Comparison of ENCODE assay signal across 8 mouse cellular contexts in the genomic region with DNA sequence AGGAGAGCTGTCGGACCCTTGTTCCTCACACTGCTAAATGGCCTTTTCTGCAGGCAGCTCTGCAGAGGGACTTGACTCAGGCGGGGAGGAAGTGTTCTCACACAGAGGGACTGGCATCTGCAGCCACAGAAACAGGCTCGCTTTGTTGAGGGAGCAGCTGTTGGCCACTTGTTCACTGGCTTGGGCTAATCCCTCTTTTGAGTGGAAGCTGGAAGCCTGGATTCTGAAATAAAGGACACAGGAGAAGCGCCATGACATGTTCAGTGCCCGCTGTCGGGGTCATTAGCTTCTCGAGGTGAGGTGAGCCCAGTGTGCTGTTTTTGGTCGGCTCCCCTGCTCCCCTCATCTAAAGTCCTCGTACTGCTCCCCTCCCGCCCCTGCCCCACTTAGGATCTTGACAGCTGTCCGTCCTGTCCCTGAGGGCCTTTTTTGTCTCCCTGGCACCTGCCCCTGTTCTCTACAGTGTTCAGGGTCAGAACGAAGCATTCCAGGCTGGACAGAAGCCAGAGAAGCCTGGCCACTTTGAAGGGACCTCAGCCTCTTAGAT. TPM values are rescaled to one million over a fixed set of nuclear protein-coding genes. Genes with fewer than 3 reads are reported as not detected.
DNase-seq lines count a peak whose midpoint lies in the region; ATAC-seq and TF ChIP-seq lines count a peak whose summit lies in the region.

No protein-coding gene starts in this region.

- dilution Hi-C loops in CH12.LX (cut with MboI; ENCODE audit: extremely low pct_ligation_motif_present, extremely low pct_unique_long_range_greater_than_20kb, low sequenced_read_pairs): no loop called here

- TF ChIP-seq POLR2A in CH12.LX (IDR thresholded peaks at IDR 0.05; ENCODE audit: low read depth, low read length): no peak

- no peak for TF ChIP-seq CTCF in CH12.LX (conservative IDR thresholded peaks at IDR 0.05 in 1 of 2, IDR thresholded peaks at IDR 0.05 in 1 of 2; ENCODE audit: low read depth in 2 of 2, low read length in 2 of 2)

- 4% methylated on average over 12 of the region's 12 CpGs for WGBS in forebrain, embryonic 16.5 days

- H3K79me2 ChIP-seq in CH12.LX (replicated peaks; ENCODE audit: control insufficient read depth, extremely low read depth, insufficient read depth, poor library complexity, severe bottlenecking): no peaks in the 10 kb centered on the region

- H3K4me2 ChIP-seq in CH12.LX (ENCODE audit: insufficient read depth, low read depth, poor library complexity, severe bottlenecking): peak overlapping the region; percentile 24; the same call in 1 of the 2 replicates
- H3K4me2 ChIP-seq in forebrain, embryonic 16.5 days (ENCODE audit: low read length): peak overlapping the region; percentile 28

- no peak overlapping the region for H3K27ac ChIP-seq in CH12.LX (ENCODE audit: insufficient read depth, low read depth)
- H3K27ac ChIP-seq in forebrain, embryonic 16.5 days (ENCODE audit: low read length): peak overlapping the region; percentile 57

- peaks cover 4% of the 10 kb centered on the region for H3K27me3 ChIP-seq in CH12.LX (replicated peaks)
- no peaks in the 10 kb centered on the region for H3K27me3 ChIP-seq in forebrain, embryonic 16.5 days (replicated peaks; ENCODE audit: control insufficient read depth, insufficient read depth, low read length)

- peaks cover 5% of the 10 kb centered on the region for H3K9me3 ChIP-seq in CH12.LX (replicated peaks; ENCODE audit: low read length)
- H3K9me3 ChIP-seq in forebrain, embryonic 16.5 days (ENCODE audit: control insufficient read depth, low read length): no peaks in the 10 kb centered on the region

- H3K36me3 ChIP-seq in CH12.LX (replicated peaks in 1 of 2; ENCODE audit: control insufficient read depth in 1 of 2, insufficient read depth in 1 of 2, low read length in 1 of 2): no peaks in the 10 kb centered on the region
- H3K36me3 ChIP-seq in forebrain, embryonic 16.5 days (ENCODE audit: control insufficient read depth, insufficient read depth): no peaks in the 10 kb centered on the region

- TF ChIP-seq RAD21 in CH12.LX (IDR thresholded peaks at IDR 0.05; ENCODE audit: low read depth, low read length): no peak

- peak; percentile 86 for ATAC-seq in forebrain, embryonic 16.5 days

- peak overlapping the region in 1 of 3 experiments; percentile 10 for H3K4me3 ChIP-seq in CH12.LX (replicated peaks in 1 of 3; ENCODE audit: low read depth in 2 of 3, low read length in 2 of 3, poor library complexity in 1 of 3)
- H3K4me3 ChIP-seq in forebrain, embryonic 16.5 days (replicated peaks; ENCODE audit: low read length): no peak overlapping the region

- H3K9ac ChIP-seq in CH12.LX (ENCODE audit: insufficient read depth, low read depth): no peak overlapping the region
- H3K9ac ChIP-seq in forebrain, embryonic 16.5 days (replicated peaks; ENCODE audit: low read depth, low read length): no peak overlapping the region

- no peak for TF ChIP-seq EP300 in CH12.LX (IDR thresholded peaks at IDR 0.05; ENCODE audit: low read length)

- DNase-seq in cerebellum, postnatal 10 days: peak; percentile 61 to 67
- no peak for DNase-seq in cerebellum, postnatal 25 days
- no peak for DNase-seq in CH12.LX (ENCODE audit: extremely low read depth)
- DNase-seq in layer of hippocampus, postnatal 10 days (ENCODE audit: low spot score in 2 of 2): peak; percentile 67
- DNase-seq in retina, postnatal 1 day: peak; percentile 94
- no peak for DNase-seq in kidney, postnatal 14 days
- DNase-seq in spleen, postnatal 14 days (ENCODE audit: low spot score in 2 of 2): no peak

- peaks cover 16 to 78% of the 10 kb centered on the region in 2 experiments for H3K4me1 ChIP-seq in CH12.LX (ENCODE audit: control insufficient read depth in 1 of 2, insufficient read depth in 2 of 2)
- peaks cover 20% of the 10 kb centered on the region for H3K4me1 ChIP-seq in forebrain, embryonic 16.5 days (replicated peaks; ENCODE audit: control insufficient read depth, insufficient read depth, low read length)

- in situ Hi-C loops in CH12.LX (cut with MboI; ENCODE audit: low pct_ligation_motif_present, low pct_unique_long_range_greater_than_20kb, low sequenced_read_pairs): loop anchor here (5.0 kb wide), 1 partner anchor 34 kb away; no protein-coding TSS in a partner anchor

TF ChIP-seq in CH12.LX, 34 proteins besides CTCF, POLR2A, EP300 and RAD21:
- TF ChIP-seq TBP (conservative IDR thresholded peaks at IDR 0.05; ENCODE audit: low read depth, low read length) (no peak), JUND (conservative IDR thresholded peaks at IDR 0.05; ENCODE audit: low read depth, low read length) (no peak)

RNA-seq across cellular contexts. Expression of a gene that starts 36.6 kb away (rescaled TPM):
- total RNA-seq in CH12.LX (2012; rRNA removed) (0.21 and 0.25 TPM in 2 replicates), CH12.LX (2014; rRNA removed) (0.15 TPM in 2 replicates)
- 0.26 TPM in 1 of 2 replicates, not detected in the other for polyA plus RNA-seq in CH12.LX (2012; ENCODE audit: insufficient read length, low read depth)
- polyA plus RNA-seq in forebrain, embryonic 16.5 days (2015; fragmentation: Nextera tagmentation; extraction: Ambion mirVana): 32.9 and 34.3 TPM in 2 replicates
- total RNA-seq in layer of hippocampus, postnatal 10 days (2021): 1 to 10 TPM; 5.0 to 5.1 TPM

RNA-seq across cellular contexts. Expression of a gene that starts 45.7 kb away (rescaled TPM):
- total RNA-seq in CH12.LX (2012; rRNA removed): 7.5 and 8.4 TPM in 2 replicates
- total RNA-seq in CH12.LX (2014; rRNA removed): 9.2 and 9.7 TPM in 2 replicates
- polyA plus RNA-seq in CH12.LX (2012; ENCODE audit: insufficient read length, low read depth): 18.8 and 19.8 TPM in 2 replicates
- polyA plus RNA-seq in forebrain, embryonic 16.5 days (2015; fragmentation: Nextera tagmentation; extraction: Ambion mirVana): 40.4 and 42.7 TPM in 2 replicates
- 10 to 100 TPM; 14.7 to 16.0 TPM for total RNA-seq in layer of hippocampus, postnatal 10 days (2021)

RNA-seq across cellular contexts. Expression of a gene that starts 50.7 kb away (rescaled TPM):
- not detected in 2 replicates for total RNA-seq in CH12.LX (2012; rRNA removed)
- not detected in 2 replicates for total RNA-seq in CH12.LX (2014; rRNA removed)
- 0.03 TPM in 1 of 2 replicates, not detected in the other for polyA plus RNA-seq in CH12.LX (2012; ENCODE audit: insufficient read length, low read depth)
- polyA plus RNA-seq in forebrain, embryonic 16.5 days (2015; fragmentation: Nextera tagmentation; extraction: Ambion mirVana): 16.1 and 22.4 TPM in 2 replicates
- 10 to 100 TPM; 31.1 TPM for total RNA-seq in layer of hippocampus, postnatal 10 days (2021)

Comparison
In these comparisons a context has a peak if more than half of its experiments do, and no peak if none do; other contexts are left out.
1. DNase-seq: peak in cerebellum, postnatal 10 days (2 of 2), layer of hippocampus, postnatal 10 days (2 of 2) and retina, postnatal 1 day (single experiment); none in cerebellum, postnatal 25 days (0 of 2), CH12.LX (single experiment), kidney, postnatal 14 days (single experiment) and spleen, postnatal 14 days (0 of 2).
2. RNA of a gene that starts 36.6 kb away (total RNA-seq): 5.0 to 5.1 TPM in layer of hippocampus, postnatal 10 days; 0.15 to 0.25 TPM in CH12.LX; every median in the first group is over 4 times any median in the second.
3. RNA of a gene that starts 50.7 kb away (total RNA-seq): 31.1 TPM in layer of hippocampus, postnatal 10 days; not detected in CH12.LX; every median in the first group is over 10 times any median in the second.